Mouse (Mus musculus) liver, embryonic 16.5 days (tissue): ENCODE measurements around the gene Dcaf8. TPM values are rescaled to one million over a fixed set of nuclear protein-coding genes. Genes with fewer than 3 reads are reported as not detected.

Source experiments
- ATAC-seq: fragments of 200-750 bp; cut with Nextera tagmentation; 2 replicates; pipeline ENCODE4 v1.8.0; 2017; ENCODE audit warnings: low read depth, mild to moderate bottlenecking, moderate number of reproducible peaks, moderate library complexity
- H3K27ac ChIP-seq: fragments of 300-500 bp; sonication (generic); 2 replicates; pipeline ENCODE4 v1.5.1; 2014; ENCODE audit warnings: mild to moderate bottlenecking, low read length
- H3K27me3 ChIP-seq: fragments of 300-500 bp; sonication (generic); 2 replicates; pipeline ENCODE4 v1.6.1; 2014; ENCODE audit warnings: low read depth, low read length, mixed read lengths; ENCODE audit not compliant: control insufficient read depth, insufficient read depth
- H3K36me3 ChIP-seq: fragments of 300-500 bp; sonication (generic); 2 replicates; pipeline ENCODE4 v1.6.1; 2014; ENCODE audit warnings: mild to moderate bottlenecking; ENCODE audit not compliant: control insufficient read depth, insufficient read depth
- H3K4me1 ChIP-seq: fragments of 300-500 bp; sonication (generic); 2 replicates; pipeline ENCODE4 v1.6.1; 2014; ENCODE audit warnings: low read depth, low read length, mixed read lengths; ENCODE audit not compliant: control insufficient read depth
- H3K4me2 ChIP-seq: fragments of 300-500 bp; sonication (generic); 2 replicates; pipeline ENCODE4 v1.6.1; 2014; ENCODE audit warnings: low read depth, low read length, mixed read lengths
- H3K4me3 ChIP-seq: fragments of 300-500 bp; sonication (generic); 2 replicates; pipeline ENCODE4 v1.5.1; 2014; ENCODE audit warnings: low read depth, mild to moderate bottlenecking, low read length
- H3K9ac ChIP-seq: fragments of 300-500 bp; sonication (generic); 2 replicates; pipeline ENCODE4 v1.6.1; 2014; ENCODE audit warnings: low read depth, low read length
- H3K9me3 ChIP-seq: fragments of 300-500 bp; sonication (generic); replicated peaks from 2 replicates; pipeline ENCODE4 v1.6.1; 2016; ENCODE audit warnings: low read length; ENCODE audit not compliant: control insufficient read depth
- WGBS: fragments of 180-500 bp; shearing (Covaris S2); extraction: QIAGEN DNeasy Blood & Tissue Kit; methylation state at CpG from one replicate; pipeline ENCODE4 v1.1.7; 2014; ENCODE audit not compliant: insufficient replicate concordance; 5-methylcytosine and 5-hydroxymethylcytosine counted together
- polyA plus RNA-seq: library from polyadenylated mRNA; unstranded; fragments of >200 nt; fragmentation: Nextera tagmentation; extraction: Ambion mirVana; gene quantifications from 2 replicates; pipeline ENCODE4 v1.2.1, GENCODE M21; 2015

Gene Dcaf8
- polyA plus RNA-seq, 1 experiment from 2014 or later: 61.2 TPM

DNA sequence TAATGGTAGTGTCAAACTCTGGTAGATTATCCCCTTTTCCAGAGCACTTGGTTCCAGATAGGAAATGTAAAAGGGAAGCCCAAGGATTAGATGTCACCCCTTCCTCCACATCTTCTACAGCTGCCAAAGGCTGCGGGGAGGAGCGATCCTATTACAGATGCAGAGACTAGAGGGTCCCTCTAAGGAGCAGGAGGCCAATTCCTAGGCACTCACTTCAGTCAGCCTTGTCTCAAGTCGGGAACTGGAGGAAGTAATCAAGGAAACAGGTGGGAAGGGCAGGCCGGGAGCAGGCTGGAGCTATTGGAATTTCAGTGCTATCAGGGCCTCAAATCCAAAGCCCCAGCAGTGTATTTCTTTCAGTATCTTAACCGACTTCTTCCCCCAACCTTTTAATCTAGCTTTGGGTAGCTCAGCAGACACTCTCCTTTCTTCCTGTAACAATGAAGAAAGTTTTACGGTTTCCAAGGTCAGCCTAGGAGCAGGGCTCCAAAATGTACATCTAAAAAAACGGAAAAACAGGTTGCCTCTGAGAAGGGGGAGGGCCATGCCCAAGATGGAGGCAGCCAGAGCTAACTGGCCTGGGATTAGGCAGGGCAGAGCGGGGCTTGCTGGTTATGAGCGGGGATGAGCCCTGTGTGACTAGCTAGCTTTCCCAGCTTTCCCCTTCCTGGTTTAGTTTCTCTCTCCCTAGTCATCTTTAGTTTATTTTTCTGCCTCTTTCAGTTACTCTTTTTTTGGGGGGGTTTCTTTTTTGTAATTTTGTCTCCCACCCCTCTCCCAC, 56.3 kb downstream of the Dcaf8 start:
- WGBS: 51% methylated on average over 9 of the region's 9 CpGs
- Histone ChIP-seq H3K9ac (no peak overlapping the region), H3K9me3 (no peaks in the 10 kb centered on the region), H3K27me3 (peaks cover 7% of the 10 kb centered on the region), H3K4me1 (peaks cover 14% of the 10 kb centered on the region), H3K27ac (0 out of 2 replicates have a peak overlapping the region, but pooled peaks have one; percentile 8), H3K4me2 (no peak overlapping the region), H3K4me3 (no peak overlapping the region), H3K36me3 (peaks cover 5% of the 10 kb centered on the region; the same call in 1 of the 2 replicates)
- ATAC-seq: no peak

GRCm38 (mm10) chr1:172204814-172205740, 57.2 kb downstream of the Dcaf8 start:
- H3K36me3 ChIP-seq: peaks cover 5% of the 10 kb centered on the region; the same call in 1 of the 2 replicates
- H3K9me3 ChIP-seq: no peaks in the 10 kb centered on the region
- no peak overlapping the region for H3K27ac ChIP-seq
- H3K4me2 ChIP-seq: peak overlapping the region; percentile 44; the same call in 1 of the 2 replicates
- 60% methylated on average over 15 of the region's 15 CpGs for WGBS
- peaks cover 7% of the 10 kb centered on the region for H3K27me3 ChIP-seq
- no peak overlapping the region for H3K4me3 ChIP-seq
- H3K4me1 ChIP-seq: peaks cover 14% of the 10 kb centered on the region
- no peak overlapping the region for H3K9ac ChIP-seq
- no peak for ATAC-seq

GRCm38 (mm10) chr1:172205741-172206087, 57.8 kb downstream of the Dcaf8 start:
- H3K9ac ChIP-seq: peak overlapping the region; percentile 64; the same call in 1 of the 2 replicates
- peaks cover 7% of the 10 kb centered on the region for H3K27me3 ChIP-seq
- no peak overlapping the region for H3K27ac ChIP-seq
- H3K4me3 ChIP-seq: peak overlapping the region; percentile 59
- peak overlapping the region; percentile 44 for H3K4me2 ChIP-seq
- H3K36me3 ChIP-seq: peaks cover 5% of the 10 kb centered on the region; the same call in 1 of the 2 replicates
- H3K4me1 ChIP-seq: peaks cover 14% of the 10 kb centered on the region
- WGBS: 13% methylated on average over 3 of the region's 3 CpGs
- ATAC-seq: no peak
- no peaks in the 10 kb centered on the region for H3K9me3 ChIP-seq

- Histone ChIP-seq H3K36me3 (no peaks in the 10 kb centered on the region), H3K4me3 (peak within 1 kb of the TSS; percentile 59), H3K9ac (peak within 1 kb of the TSS; percentile 64), H3K27me3 (peaks cover 7% of the 10 kb centered on the region), H3K4me1 (peaks cover 11% of the 10 kb centered on the region), H3K4me2 (peak within 1 kb of the TSS; percentile 44), H3K27ac (0 out of 2 replicates have a peak within 1 kb of the TSS, but pooled peaks have one; percentile 41), H3K9me3 (no peaks in the 10 kb centered on the region)
- ATAC-seq: peak; percentile 77
- under 1% methylated on average over 37 of the region's 40 CpGs for WGBS
Measured at GRCm38 (mm10) chr1:172206141-172206917, 58.4 kb downstream of the Dcaf8 start, which contains the start of gene Pea15a. Gene Pea15a (minus strand): TSS chr1:172206804.

- H3K9ac ChIP-seq: no peak overlapping the region; the same call in 1 of the 2 replicates
- H3K36me3 ChIP-seq: no peaks in the 10 kb centered on the region
- no peaks in the 10 kb centered on the region for H3K9me3 ChIP-seq
- no peak overlapping the region for H3K27ac ChIP-seq
- H3K4me3 ChIP-seq: no peak overlapping the region
- H3K4me1 ChIP-seq: peaks cover 11% of the 10 kb centered on the region
- WGBS: 32% methylated on average over 7 of the region's 7 CpGs
- H3K27me3 ChIP-seq: peaks cover 7% of the 10 kb centered on the region
- H3K4me2 ChIP-seq: peak overlapping the region; percentile 44; the same call in 1 of the 2 replicates
- ATAC-seq: no peak
Measured at GRCm38 (mm10) chr1:172207111-172207584, 59.3 kb downstream of the Dcaf8 start.

- no peak overlapping the region for H3K4me2 ChIP-seq
- no peak overlapping the region for H3K4me3 ChIP-seq
- ATAC-seq: no peak
- H3K9ac ChIP-seq: no peak overlapping the region
- H3K9me3 ChIP-seq: no peaks in the 10 kb centered on the region
- no peaks in the 10 kb centered on the region for H3K36me3 ChIP-seq
- no peak overlapping the region for H3K27ac ChIP-seq
- WGBS: 51% methylated on average over 5 of the region's 5 CpGs
- peaks cover 4% of the 10 kb centered on the region for H3K4me1 ChIP-seq
- no peaks in the 10 kb centered on the region for H3K27me3 ChIP-seq
Measured at GRCm38 (mm10) chr1:172212776-172213175, 64.9 kb downstream of the Dcaf8 start.

DNA sequence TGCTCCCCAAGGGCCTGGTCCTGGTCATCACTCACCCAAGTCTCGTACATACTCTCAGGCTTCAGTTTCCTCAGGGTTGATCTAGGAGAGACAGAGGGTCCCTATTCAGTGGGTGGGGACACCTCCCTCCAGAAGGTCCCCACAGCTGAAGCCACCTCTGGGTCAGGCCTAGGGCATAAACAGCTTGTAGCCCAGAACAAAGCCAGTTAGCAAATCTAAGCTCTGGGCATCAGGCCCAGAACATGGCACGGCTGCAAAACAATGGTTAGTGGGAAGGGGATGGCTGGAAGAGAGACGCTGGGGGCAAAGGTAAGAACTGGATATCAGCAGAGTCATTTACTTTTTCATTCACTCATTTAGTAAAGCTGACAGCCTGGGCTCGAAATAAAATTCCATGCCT, 65.9 kb downstream of the Dcaf8 start:
- H3K27ac ChIP-seq: no peak overlapping the region
- peaks cover 4% of the 10 kb centered on the region for H3K4me1 ChIP-seq
- H3K4me2 ChIP-seq: no peak overlapping the region
- no peaks in the 10 kb centered on the region for H3K27me3 ChIP-seq
- H3K36me3 ChIP-seq: no peaks in the 10 kb centered on the region
- no peak overlapping the region for H3K9ac ChIP-seq
- H3K9me3 ChIP-seq: no peaks in the 10 kb centered on the region
- no peak for ATAC-seq
- no peak overlapping the region for H3K4me3 ChIP-seq
- WGBS: 59% methylated on average over 4 of the region's 4 CpGs

DNA sequence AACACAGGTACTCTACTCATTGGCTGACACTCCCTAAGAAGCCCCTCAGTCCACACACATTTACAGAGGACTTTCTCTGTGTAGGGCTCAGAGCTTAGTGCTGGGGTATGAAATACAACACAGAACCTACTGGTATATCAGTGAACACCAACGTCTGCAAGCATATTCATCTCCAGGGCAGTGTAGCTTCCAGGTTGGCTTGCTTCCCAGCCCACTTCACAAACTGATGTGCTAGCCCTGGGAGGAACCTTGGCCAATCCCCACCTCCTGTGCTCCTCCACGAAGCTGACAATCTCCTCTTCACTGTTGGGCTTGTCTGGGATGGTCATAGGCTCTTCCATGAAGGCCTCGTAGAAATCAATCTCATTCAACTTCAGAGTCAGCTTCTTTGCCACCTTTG, 66.9 kb downstream of the Dcaf8 start:
- Histone ChIP-seq H3K4me1 (peaks cover 4% of the 10 kb centered on the region), H3K9me3 (no peaks in the 10 kb centered on the region), H3K36me3 (no peaks in the 10 kb centered on the region), H3K4me2 (no peak overlapping the region), H3K4me3 (no peak overlapping the region), H3K27me3 (no peaks in the 10 kb centered on the region), H3K27ac (no peak overlapping the region), H3K9ac (no peak overlapping the region)
- no peak for ATAC-seq
- WGBS: 32% methylated on average over 3 of the region's 3 CpGs
